Mouse (Mus musculus): Measurements from ENCODE around the gene Hipk2. TPM values are rescaled to one million over a fixed set of nuclear protein-coding genes. Genes with fewer than 3 reads are reported as not detected.
"Not testable (repeated sequence)": the region's sequence is repeated elsewhere in the genome, so short reads cannot be mapped to it uniquely, and the experiment has no call there.

Gene Hipk2
- polyA plus RNA-seq, 1 experiment: 12.3 TPM

DNA sequence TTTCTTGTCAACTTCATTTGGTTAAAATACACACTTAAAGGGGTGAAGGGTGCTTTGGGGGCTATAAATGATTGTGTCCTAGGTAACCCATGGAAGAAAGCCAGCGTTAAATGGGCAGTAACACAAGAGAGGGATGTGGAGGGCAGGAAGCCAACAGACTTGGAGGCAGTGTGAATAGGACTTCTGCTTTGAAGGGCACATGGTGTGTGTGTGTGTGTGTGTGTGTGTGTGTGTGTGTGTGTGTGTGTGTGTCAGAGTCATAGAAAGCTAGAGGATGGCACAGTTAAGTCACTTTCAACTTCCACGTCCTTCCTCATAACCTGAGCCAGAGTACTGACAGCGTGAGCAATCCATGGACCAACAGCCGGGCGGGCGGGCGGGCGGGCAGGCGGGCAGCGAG is 187.1 kb downstream of the Hipk2 start:
- DNase-seq (ENCODE audit: low read depth, low spot score): no peak
- WGBS: 82% methylated on average over 10 of the region's 10 CpGs

DNA sequence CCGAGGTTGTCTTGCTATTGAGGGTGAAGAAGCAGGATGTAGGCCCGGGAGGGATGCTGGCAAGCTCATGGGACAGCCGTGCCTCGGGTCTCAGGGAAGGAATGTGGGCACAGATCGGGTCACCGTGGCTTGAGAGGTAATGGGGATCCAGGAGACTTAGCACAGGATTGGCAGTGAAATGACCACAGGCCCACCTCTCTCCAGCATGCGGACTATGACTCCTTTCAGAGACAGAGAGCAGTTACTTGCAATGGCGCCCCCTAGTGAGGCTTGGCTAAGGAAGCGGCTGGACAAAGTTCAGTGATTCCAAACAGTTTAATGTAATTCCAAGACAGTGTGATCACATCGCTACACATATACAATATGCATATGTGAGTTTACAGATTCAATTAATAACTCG is 188.7 kb downstream of the Hipk2 start:
- peak; percentile 2 for DNase-seq (ENCODE audit: low read depth, low spot score)
- WGBS: 69% methylated on average over 11 of the region's 11 CpGs

DNA sequence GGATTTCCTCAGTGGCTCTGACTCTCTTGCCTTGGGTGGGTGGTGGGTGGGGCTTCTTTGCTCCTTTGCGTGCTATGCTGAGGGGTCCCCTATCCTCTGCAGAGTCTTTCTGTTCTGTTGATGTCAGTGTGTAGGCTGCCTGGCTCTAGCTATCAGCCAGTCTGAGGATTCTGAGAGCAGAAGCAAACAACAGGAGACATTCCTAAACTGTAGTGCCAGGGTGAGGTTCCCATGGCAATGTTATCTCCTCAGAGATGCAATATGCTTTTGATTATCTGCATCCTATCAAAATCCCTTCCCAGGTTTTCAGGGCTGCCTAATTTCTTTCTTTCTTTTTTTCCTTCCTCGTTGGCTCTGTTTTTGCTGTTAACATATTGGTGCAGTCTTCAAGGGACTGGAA is 193.4 kb downstream of the Hipk2 start:
- no peak for DNase-seq (ENCODE audit: low read depth, low spot score)
- 61% methylated on average over 2 of the region's 2 CpGs for WGBS

DNA sequence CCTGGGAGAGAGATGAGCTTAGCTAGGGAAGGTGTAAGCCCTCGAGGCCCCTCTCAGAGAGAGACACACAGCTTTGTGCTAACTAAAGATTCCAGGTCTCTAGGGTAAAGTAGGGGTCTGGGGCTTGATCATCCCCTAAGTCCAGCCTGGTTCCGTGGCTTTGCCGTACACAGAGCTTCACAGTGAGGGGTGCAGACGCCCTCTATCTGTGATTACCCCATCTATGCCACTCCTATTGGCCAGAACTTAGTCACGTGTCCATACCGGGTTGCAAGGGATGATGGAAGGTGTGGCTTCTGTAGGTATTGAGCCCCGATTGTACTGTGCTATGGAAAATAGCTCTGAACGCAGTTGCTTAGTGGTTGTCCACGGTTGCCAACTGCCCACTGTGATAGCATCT is 198.3 kb downstream of the Hipk2 start:
- WGBS: 65% methylated on average over 9 of the region's 9 CpGs

DNA sequence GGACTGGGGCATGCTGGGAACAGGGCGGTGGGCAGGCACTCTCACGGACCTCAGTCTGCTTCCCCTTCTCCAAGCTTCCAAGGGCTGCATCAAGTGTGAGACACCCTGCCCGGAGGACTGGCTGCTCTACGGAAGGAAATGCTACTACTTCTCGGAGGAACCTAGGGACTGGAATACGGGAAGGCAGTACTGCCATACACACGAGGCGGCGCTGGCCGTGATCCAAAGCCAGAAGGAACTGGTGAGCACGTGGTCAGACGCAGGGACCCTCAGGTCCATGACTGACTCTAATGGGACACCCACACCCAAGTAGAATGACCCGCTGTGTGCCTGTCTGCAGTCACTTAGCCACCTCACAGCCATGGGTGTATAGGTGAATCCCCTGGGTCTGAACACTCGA is 199.2 kb downstream of the Hipk2 start:
- 71% methylated on average over 14 of the region's 14 CpGs for WGBS
- DNase-seq (ENCODE audit: low read depth, low spot score): no peak

More for the DNA sequence above, 198.3 kb downstream of the Hipk2 start:
- no peak for DNase-seq (ENCODE audit: low read depth, low spot score)

DNA sequence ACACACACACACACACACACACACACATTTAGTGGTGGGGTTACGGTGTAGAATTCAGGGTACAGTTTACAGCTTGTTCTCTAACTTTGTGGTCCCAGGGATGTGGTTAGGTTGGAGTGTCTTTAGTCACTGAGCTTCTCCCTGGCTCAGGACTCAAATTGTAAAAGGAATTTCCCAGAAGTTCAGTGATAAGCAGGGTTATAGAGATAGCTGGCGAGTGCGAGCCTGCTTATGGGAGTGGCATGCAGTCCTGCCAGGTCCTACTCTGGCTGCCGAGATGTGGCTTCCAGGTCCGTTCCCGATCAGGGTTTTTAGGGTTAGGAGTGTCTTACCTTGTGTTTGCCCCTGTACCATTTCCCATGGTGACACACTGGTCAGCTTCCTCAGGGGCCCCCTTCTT is 199.7 kb downstream of the Hipk2 start:
- 39% methylated on average over 6 of the region's 6 CpGs for WGBS
- no peak for DNase-seq (ENCODE audit: low read depth, low spot score)

DNA sequence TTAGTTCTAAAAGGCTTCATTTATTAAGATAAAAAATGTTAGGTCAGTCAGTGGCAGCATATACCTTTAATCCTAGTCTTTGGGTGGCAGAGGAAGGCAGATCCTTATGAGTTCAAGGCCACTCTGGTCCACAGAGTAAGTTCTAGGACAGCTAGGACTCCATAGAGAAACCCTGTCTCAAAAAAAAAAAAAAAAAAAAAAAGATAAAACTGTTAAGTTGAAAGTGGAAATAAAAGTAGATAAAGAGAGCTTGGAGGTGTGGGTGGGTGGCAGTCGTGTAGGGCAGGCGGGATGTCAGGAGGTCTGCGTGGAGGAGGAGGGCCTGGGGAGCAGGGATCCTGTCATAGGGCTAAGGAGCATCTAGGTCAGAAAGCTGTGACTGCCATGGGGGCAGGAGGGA is 204.0 kb downstream of the Hipk2 start:
- 84% methylated on average over 3 of the region's 3 CpGs for WGBS
- DNase-seq (ENCODE audit: low read depth, low spot score): no peak

DNA sequence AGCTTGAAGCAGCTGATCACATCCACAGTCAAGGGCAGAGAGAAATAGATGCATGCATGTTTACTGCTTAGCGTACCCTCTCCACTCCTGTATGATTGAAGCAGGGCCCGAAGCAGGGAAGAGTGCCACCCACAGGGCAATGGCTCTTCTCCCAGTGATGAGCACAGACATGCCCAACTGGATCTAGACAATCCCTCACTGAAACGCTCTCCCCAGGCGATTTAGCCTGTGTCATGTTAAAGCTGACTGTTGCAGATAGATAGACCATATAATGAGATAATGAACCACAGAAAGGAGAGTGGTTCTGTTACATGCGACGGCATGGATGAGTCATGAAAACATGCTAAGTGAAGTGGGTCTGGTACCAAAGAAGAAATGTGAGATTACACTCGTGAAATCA is 204.7 kb downstream of the Hipk2 start:
- 83% methylated on average over 7 of the region's 7 CpGs for WGBS
- no peak for DNase-seq (ENCODE audit: low read depth, low spot score)

DNA sequence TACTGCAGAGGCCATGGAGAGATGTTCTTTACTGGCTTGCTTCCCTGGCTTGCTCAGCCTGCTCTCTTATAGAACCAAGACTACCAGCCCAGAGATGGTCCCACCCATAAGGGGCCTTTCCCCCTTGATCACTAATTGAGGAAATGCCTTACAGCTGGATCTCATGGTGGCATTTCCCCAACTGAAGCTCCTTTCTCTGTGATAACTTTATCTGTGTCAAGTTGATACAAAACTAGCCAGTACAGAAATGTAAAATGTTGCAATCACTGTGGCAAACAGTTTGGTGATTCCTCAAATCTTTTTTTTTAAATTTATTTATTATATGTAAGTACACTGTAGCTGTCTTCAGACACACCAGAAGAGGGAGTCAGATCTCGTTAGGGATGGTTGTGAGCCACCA is 205.5 kb downstream of the Hipk2 start:
- DNase-seq (ENCODE audit: low read depth, low spot score): not testable (repeated sequence)
- 79% methylated on average over 1 of the region's 1 CpGs for WGBS

DNA sequence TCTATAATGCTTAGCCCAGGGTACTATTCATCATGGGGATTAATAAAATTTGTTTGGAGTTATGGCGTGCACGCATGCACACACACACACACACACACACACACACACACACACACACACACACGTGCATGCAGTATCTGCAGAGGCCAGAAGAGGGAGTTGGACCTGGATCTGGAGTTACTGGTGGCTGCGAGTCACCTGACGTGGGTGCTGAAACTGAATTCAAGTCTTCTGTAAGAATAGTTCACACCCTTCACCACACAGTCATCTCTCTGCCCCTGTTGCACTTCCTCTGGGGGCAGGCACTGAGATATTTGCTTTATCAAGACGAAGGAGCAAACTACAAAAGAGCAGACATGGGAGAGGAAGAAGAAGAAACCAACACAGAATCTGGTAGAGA is 206.4 kb downstream of the Hipk2 start:
- 60% methylated on average over 6 of the region's 6 CpGs for WGBS
- DNase-seq (ENCODE audit: low read depth, low spot score): no peak

DNA sequence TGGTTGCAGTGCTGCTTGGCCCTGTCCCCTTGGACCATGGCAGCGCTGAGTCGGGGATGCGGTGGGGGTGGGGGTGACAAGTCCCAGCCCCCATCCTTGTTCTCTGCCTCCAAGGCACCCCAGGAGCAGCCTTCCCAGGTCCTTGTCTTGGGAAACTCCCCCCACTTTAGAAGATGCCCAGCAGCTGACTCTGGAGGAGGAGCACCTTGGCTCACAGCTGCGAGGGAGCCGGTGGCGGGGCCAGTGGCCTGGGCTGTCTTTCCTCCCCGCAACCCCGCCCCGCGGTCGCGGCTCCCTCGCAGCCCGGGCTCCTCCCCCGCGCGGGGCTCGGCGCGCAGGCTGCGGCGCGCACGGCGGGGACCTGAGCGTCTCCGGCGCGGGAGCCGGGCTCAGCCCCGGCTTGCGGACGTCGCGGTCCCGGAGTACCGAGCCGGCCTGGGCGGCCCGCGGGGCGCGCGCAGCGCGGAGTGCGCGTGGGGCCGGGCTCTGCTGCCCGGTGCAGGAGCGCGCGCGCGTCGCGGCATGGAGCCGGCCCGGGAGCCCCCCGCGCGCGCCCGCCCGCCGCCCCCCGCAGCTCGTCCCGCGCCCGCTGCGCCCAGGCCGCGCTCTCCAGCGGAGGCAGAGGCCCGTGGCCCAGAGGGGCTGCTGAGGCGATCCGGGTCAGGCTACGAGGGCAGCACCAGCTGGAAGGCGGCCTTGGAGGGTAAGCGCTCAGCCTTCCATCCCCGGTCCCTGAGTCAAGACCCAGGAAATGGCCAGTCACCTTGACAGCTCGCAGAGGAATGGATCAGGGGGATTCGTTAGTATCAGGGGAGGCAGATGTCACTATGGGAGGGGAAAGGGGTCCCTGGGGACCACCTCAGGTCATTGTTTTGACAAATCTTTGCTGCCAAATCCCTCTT is 213.0 kb downstream of the Hipk2 start, which contains the start of gene Clec2l:
Gene Clec2l, plus strand, starts transcription at position 356 of the 902 bp plus-strand sequence.
- no peak for DNase-seq (ENCODE audit: low read depth, low spot score)
- WGBS: 1% methylated on average over 84 of the region's 84 CpGs

DNA sequence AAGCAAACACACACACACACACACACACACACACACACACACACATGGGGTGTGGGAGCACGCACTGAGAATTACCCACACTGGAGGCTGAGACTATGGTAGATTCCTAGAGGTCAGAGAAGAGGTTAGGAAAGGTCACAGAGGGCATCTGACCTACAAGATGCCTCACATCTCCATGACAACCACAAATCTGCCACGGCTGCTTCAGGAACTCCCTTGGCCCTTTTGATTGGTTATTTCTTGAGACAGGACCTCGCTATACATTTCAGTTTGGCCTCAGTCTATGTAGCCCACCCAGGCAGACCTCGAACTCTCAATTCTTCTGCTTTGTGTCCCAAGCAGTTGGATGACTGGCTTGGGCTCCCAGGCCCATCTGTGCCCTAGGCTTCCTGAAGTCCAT is 214.3 kb downstream of the Hipk2 start:
- no peak for DNase-seq (ENCODE audit: low read depth, low spot score)
- 84% methylated on average over 4 of the region's 4 CpGs for WGBS

DNA sequence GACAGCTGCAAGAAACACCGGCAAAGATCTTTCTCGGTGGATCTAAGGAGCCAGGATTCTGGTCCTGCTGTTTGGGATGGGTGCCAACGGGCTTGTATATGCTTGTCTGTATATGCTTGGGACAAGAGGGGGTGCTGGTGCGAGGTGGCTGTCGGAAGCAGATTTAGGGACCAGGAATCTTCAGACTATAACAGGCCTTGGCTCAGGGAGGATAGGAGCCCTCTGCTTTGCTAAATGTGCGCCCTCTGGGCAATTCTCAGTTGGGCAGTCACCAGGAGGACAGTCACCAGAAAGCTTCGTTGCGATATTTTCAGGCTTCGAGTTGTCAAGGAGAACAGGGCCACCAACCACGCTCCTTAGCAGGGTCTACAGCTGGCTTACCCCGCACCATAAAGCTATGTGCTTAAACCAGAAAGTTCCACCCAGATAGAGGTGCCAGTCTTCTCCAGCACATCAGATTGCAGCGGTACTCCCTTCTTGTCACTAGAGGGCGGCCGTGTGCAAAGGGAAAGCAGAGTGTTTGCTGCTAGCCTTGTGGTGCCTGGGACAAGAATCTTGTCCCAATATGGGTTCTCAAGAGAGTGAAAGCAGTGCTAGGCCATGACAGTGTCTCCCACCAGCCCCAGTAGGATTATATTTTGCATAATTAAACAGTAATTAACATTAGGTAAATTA is 225.6 kb downstream of the Hipk2 start:
- WGBS: 34% methylated on average over 14 of the region's 14 CpGs
- DNase-seq (ENCODE audit: low read depth, low spot score): peak; percentile 46

DNA sequence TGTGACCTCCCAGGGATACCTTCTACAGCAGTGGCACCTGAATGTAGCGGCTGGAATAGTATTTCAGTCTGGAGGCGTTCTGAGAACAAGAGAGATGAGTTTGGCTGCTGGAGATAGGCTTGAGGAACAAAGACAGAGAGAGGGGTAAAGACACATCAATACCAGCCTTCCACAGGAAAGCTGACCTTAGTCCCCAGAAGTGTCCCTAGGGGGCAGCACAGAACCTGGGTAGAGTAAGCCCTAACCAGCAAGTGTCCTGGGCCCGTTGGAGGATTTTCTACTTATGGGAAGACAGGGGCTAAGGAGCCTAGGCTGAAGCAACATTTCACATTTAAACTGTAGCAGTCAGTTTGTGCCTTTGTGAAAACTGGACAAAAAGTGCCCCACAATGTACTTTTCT is 226.4 kb downstream of the Hipk2 start:
- WGBS: 74% methylated on average over 3 of the region's 3 CpGs

More for the DNA sequence above, 226.4 kb downstream of the Hipk2 start:
- no peak for DNase-seq (ENCODE audit: low read depth, low spot score)

Other genes starting within 250 kb of the Hipk2 start
- gene Klrg2, start 238.9 kb downstream of the Hipk2 start, polyA plus RNA-seq (2012; rRNA removed): 0.19 and 0.26 TPM in 2 replicates
- 0.66 TPM in 2 replicates for gene Clec2l, start 213.1 kb downstream of the Hipk2 start, polyA plus RNA-seq (2012; rRNA removed)
- gene Tbxas1, start 761 bp downstream of the Hipk2 start, polyA plus RNA-seq (2012; rRNA removed): 3.0 and 4.7 TPM in 2 replicates
- gene Parp12, start 242.2 kb upstream of the Hipk2 start, polyA plus RNA-seq (2012; rRNA removed): 49.0 and 71.5 TPM in 2 replicates